Mouse (Mus musculus) myocyte (in vitro differentiated cells): ENCODE results near the gene Rpl23a.

Experiments used
- MAX ChIP-seq: IDR thresholded peaks from one replicate; pipeline ENCODE4 v1.6.1; 2011; ENCODE audit warnings: low read depth, mild to moderate bottlenecking, control low read depth
- POLR2A ChIP-seq: IDR thresholded peaks from one replicate; pipeline ENCODE4 v1.6.1; 2011; ENCODE audit warnings: low read depth, mild to moderate bottlenecking, control low read depth, moderate library complexity; ENCODE audit not compliant: insufficient read length

DNA sequence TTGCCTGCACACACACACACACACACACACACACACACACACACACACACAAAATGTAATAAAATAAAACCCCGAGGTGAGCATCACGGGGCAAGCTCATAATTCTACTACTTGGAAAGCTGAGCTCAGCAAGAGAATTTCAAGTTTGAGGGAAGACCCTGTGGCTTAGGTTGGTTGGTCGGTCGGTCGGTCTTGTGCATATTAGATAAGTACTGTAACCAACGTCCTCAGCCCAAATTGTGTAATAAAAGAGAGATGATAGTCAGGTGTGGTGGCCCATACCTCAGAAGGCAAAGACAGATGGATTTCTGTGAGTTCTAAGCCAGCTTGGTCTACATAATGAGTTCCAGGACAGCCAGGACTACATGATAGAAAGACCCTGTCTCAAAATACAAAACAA, 49.5 kb downstream of the Rpl23a start:
- no peak for TF ChIP-seq POLR2A
- TF ChIP-seq MAX: no peak
